Mouse (Mus musculus) megakaryocyte, embryonic 14.5 days (primary cell): Measurements from ENCODE around the gene Ssbp3.

Experiments
- FLI1 ChIP-seq: IDR thresholded peaks from 2 replicates; pipeline ENCODE4 v1.6.1; 2012; ENCODE audit warnings: low read length, inconsistent platforms, mixed read lengths
- GATA1 ChIP-seq: IDR thresholded peaks from 3 replicates; pipeline ENCODE4 v1.6.1; 2012; ENCODE audit warnings: mixed read lengths, low read length, inconsistent platforms, borderline replicate concordance

GRCm38 (mm10) chr4:107063214-107063613 lies 152.7 kb downstream of the Ssbp3 start:
- TF ChIP-seq GATA1, result no peak
- TF ChIP-seq FLI1, result no peak
